Mouse (Mus musculus) olfactory bulb, adult 2 months (tissue): ENCODE measurements at regions not wholly inside any gene's neighbourhood (a gene's known extent, or its start where the extent isn't known, plus 50 kb on each side); places are given as distances from the start of the nearest gene placed in this dataset.

Experiments
- CTCF ChIP-seq: fragments of 200-500 bp; IDR thresholded peaks from 2 replicates; pipeline ENCODE4 v1.5.1; 2012; ENCODE audit warnings: low read depth, mild to moderate bottlenecking, low read length, moderate library complexity; ENCODE audit not compliant: insufficient read depth
- POLR2A ChIP-seq: fragments of 200-500 bp; IDR thresholded peaks from 2 replicates; pipeline ENCODE4 v1.6.1; 2012; ENCODE audit warnings: mild to moderate bottlenecking, low read depth, low read length, moderate library complexity; ENCODE audit not compliant: insufficient read depth

DNA sequence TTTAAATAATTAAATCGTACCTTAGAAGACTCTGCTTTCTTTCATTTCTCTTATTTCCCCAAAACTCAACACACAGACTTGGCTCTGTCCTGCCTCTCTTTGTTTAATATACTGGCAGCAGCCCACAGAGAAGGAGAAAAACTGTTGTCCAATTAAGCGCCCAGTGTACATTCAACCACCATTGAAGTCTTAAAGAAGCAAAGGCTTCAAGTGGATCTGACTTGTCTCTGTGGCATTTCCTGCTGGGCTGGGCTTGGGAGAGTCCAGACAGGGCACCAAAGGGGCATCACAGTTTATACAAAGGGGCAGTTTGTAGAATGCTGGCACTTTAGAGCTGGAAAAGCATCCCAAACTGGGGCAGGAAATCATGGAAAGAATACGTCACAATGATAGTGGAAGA, 340.9 kb upstream of the Pik3r1 start:
- TF ChIP-seq CTCF = no peak
- TF ChIP-seq POLR2A = no peak
